Mouse (Mus musculus) forebrain, embryonic 10.5 days (tissue): ENCODE measurements around the gene Unc45b. TPM values are rescaled to one million over a fixed set of nuclear protein-coding genes. Genes with fewer than 3 reads are reported as not detected.
A peak's percentile ranks its signal among the peaks of the same experiment; 100 is the strongest.

Experiments used
- DNase-seq: peaks from one replicate; pipeline ENCODE4 v3.0.0-alpha.2; 2017; ENCODE audit warnings: low spot score; ENCODE audit errors: extremely low spot score
- H3K27ac ChIP-seq: fragments of 300-500 bp; sonication (generic); 2 replicates; pipeline ENCODE4 v1.5.1; 2016; ENCODE audit warnings: mild to moderate bottlenecking
- H3K27me3 ChIP-seq: fragments of 300-500 bp; sonication (generic); 2 replicates; pipeline ENCODE4 v1.6.1; 2016; ENCODE audit warnings: mild to moderate bottlenecking; ENCODE audit not compliant: poor library complexity, severe bottlenecking
- H3K36me3 ChIP-seq: fragments of 300-500 bp; sonication (generic); replicated peaks from 2 replicates; pipeline ENCODE4 v1.6.1; 2016; ENCODE audit warnings: mild to moderate bottlenecking, moderate library complexity
- H3K4me1 ChIP-seq: fragments of 300-500 bp; sonication (generic); 2 replicates; pipeline ENCODE4 v1.6.1; 2016
- H3K4me3 ChIP-seq: fragments of 300-500 bp; sonication (generic); 2 replicates; pipeline ENCODE4 v1.5.1; 2016; ENCODE audit warnings: mild to moderate bottlenecking, moderate library complexity
- H3K9me3 ChIP-seq: fragments of 300-500 bp; sonication (generic); 2 replicates; pipeline ENCODE4 v1.6.1; 2016; ENCODE audit warnings: mild to moderate bottlenecking, moderate library complexity
- WGBS: fragments of 180-500 bp; shearing (Covaris S2); methylation state at CpG from one replicate; pipeline ENCODE4 v1.1.7; 2016; 5-methylcytosine and 5-hydroxymethylcytosine counted together
- microRNA-seq: library from miRNA; unstranded; fragments of <30 nt; microRNA quantifications from one replicate; pipeline ENCODE4, GENCODE M21; 2017
- polyA plus RNA-seq: library from polyadenylated mRNA; unstranded; fragments of >200 nt; fragmentation: Nextera tagmentation; extraction: Ambion mirVana; gene quantifications from 2 replicates; pipeline ENCODE4 v1.2.1, GENCODE M21; 2016

Gene Unc45b
- polyA plus RNA-seq, 1 experiment from 2014 or later, result 0.31 TPM

GRCm38 (mm10) chr11:82991469-82992166, 81.3 kb downstream of the Unc45b start, which contains the start of gene Slfn9:
Gene Slfn9, minus strand, starts transcription at chr11:82991830.
- DNase-seq, result peak; percentile 54
- H3K9me3 ChIP-seq, result no peaks in the 10 kb centered on the region
- H3K27me3 ChIP-seq, result peaks cover 23% of the 10 kb centered on the region
- peak within 1 kb of the TSS; percentile 76 for H3K27ac ChIP-seq
- WGBS, result 10% methylated on average over 14 of the region's 14 CpGs
- peaks cover 12% of the 10 kb centered on the region for H3K36me3 ChIP-seq
- H3K4me3 ChIP-seq, result peak within 1 kb of the TSS; percentile 46
- H3K4me1 ChIP-seq, result peaks cover 27% of the 10 kb centered on the region

Small RNA genes within 50 kb of the gene (microRNA-seq; reads per million reads assigned to microRNA genes)
- gene Mir7679, result not detected

Other genes starting within 250 kb of the Unc45b start
- gene Cct6b, start 146.2 kb upstream of the Unc45b start, polyA plus RNA-seq, result 0.31 and 0.33 TPM in 2 replicates
- 36.9 and 38.7 TPM in 2 replicates for gene Zfp830, start 146.2 kb upstream of the Unc45b start, polyA plus RNA-seq
- 50.3 and 51.4 TPM in 2 replicates for gene Lig3, start 129.4 kb upstream of the Unc45b start, polyA plus RNA-seq
- 8.8 and 9.5 TPM in 2 replicates for gene Rffl, start 39.3 kb upstream of the Unc45b start, polyA plus RNA-seq
- 15.3 and 18.0 TPM in 2 replicates for gene Rad51d, start 19.9 kb upstream of the Unc45b start, polyA plus RNA-seq
- gene Fndc8, start 18.4 kb upstream of the Unc45b start, polyA plus RNA-seq, result 0.18 and 0.22 TPM in 2 replicates
- 49.8 and 52.1 TPM in 2 replicates for gene Nle1, start 2.1 kb upstream of the Unc45b start, polyA plus RNA-seq
- 0.31 and 0.38 TPM in 2 replicates for gene Slfn5, start 40.8 kb downstream of the Unc45b start, polyA plus RNA-seq
- gene Slfn9, start 81.3 kb downstream of the Unc45b start, polyA plus RNA-seq, result 9.4 and 10.3 TPM in 2 replicates
- gene Slfn8, start 110.3 kb downstream of the Unc45b start, polyA plus RNA-seq, result 0.07 and 0.10 TPM in 2 replicates
- 1.1 and 1.3 TPM in 2 replicates for gene Slfn2, start 154.6 kb downstream of the Unc45b start, polyA plus RNA-seq
- not detected in 2 replicates for gene Slfn1, start 206.3 kb downstream of the Unc45b start, polyA plus RNA-seq